Mouse (Mus musculus) lung, postnatal 36 days (tissue): Measurements from ENCODE around the gene Rabgap1l.

Experiments
- DNase-seq: peaks from one replicate; pipeline ENCODE4 v3.0.0; 2022; ENCODE audit warnings: mixed read lengths

Gene Rabgap1l

GRCm38 (mm10) chr1:160231013-160231412 is 562.0 kb downstream of the Rabgap1l start:
- peak; percentile 79 for DNase-seq

- no peak for DNase-seq
Observed at GRCm38 (mm10) chr1:160227850-160228249, 565.2 kb downstream of the Rabgap1l start.

GRCm38 (mm10) chr1:160227196-160227595 is 565.8 kb downstream of the Rabgap1l start:
- no peak for DNase-seq

GRCm38 (mm10) chr1:160224093-160224492 is 568.9 kb downstream of the Rabgap1l start:
- DNase-seq: no peak

GRCm38 (mm10) chr1:160217898-160218297 is 575.1 kb downstream of the Rabgap1l start:
- no peak for DNase-seq

GRCm38 (mm10) chr1:160214171-160214570 is 578.8 kb downstream of the Rabgap1l start:
- DNase-seq: no peak

- peak; percentile 99 for DNase-seq
Observed at GRCm38 (mm10) chr1:160212703-160213669, 580.0 kb downstream of the Rabgap1l start, which contains the start of gene Cacybp. Gene Cacybp (minus strand): TSS chr1:160212875.

GRCm38 (mm10) chr1:160212123-160212691 is 580.8 kb downstream of the Rabgap1l start:
- peak; percentile 24 for DNase-seq

GRCm38 (mm10) chr1:160211597-160212122 is 581.4 kb downstream of the Rabgap1l start:
- DNase-seq: peak; percentile 7

GRCm38 (mm10) chr1:160210566-160210965 is 582.4 kb downstream of the Rabgap1l start:
- no peak for DNase-seq

- DNase-seq: no peak
Observed at GRCm38 (mm10) chr1:160209844-160210243, 583.2 kb downstream of the Rabgap1l start.

GRCm38 (mm10) chr1:160205486-160205885 is 587.5 kb downstream of the Rabgap1l start:
- no peak for DNase-seq

GRCm38 (mm10) chr1:160195337-160195663 is 597.7 kb downstream of the Rabgap1l start:
- DNase-seq: no peak

GRCm38 (mm10) chr1:160194529-160195336 is 598.3 kb downstream of the Rabgap1l start, which contains the start of gene Mrps14:
Gene Mrps14 (plus strand): TSS chr1:160195215.
- peak; percentile 100 for DNase-seq

GRCm38 (mm10) chr1:160184506-160184905 is 608.5 kb downstream of the Rabgap1l start:
- peak; percentile 56 for DNase-seq

- no peak for DNase-seq
Observed at GRCm38 (mm10) chr1:160181216-160181615, 611.8 kb downstream of the Rabgap1l start.

- no peak for DNase-seq
Observed at GRCm38 (mm10) chr1:160176903-160177302, 616.1 kb downstream of the Rabgap1l start.
